Mouse (Mus musculus) spleen, adult 2 months (tissue): Measurements from ENCODE around the gene Atp8a2.

Experiments used
- CTCF ChIP-seq: fragments of 200-500 bp; IDR thresholded peaks from 2 replicates; pipeline ENCODE4 v1.5.1; 2011; ENCODE audit warnings: mild to moderate bottlenecking, inconsistent platforms; ENCODE audit not compliant: insufficient read depth, insufficient read length, insufficient replicate concordance; ENCODE audit errors: extremely low read depth
- POLR2A ChIP-seq: fragments of 200-500 bp; IDR thresholded peaks from 2 replicates; pipeline ENCODE4 v1.6.1; 2011; ENCODE audit warnings: low read depth, low read length, inconsistent platforms

GRCm38 (mm10) chr14:59807528-59808300 is 389.3 kb downstream of the Atp8a2 start:
- TF ChIP-seq CTCF: no peak
- TF ChIP-seq POLR2A: no peak
